Mouse (Mus musculus): Measurements from ENCODE around the gene Cldn1.

- TF ChIP-seq ZNF384 (IDR thresholded peaks at IDR 0.05; ENCODE audit: low read depth, low read length): no peak
- no peak for TF ChIP-seq CHD2 (IDR thresholded peaks at IDR 0.05; ENCODE audit: low read depth, low read length)
- no peak for TF ChIP-seq ZC3H11A (IDR thresholded peaks at IDR 0.05; ENCODE audit: borderline replicate concordance, low read depth, low read length)
- TF ChIP-seq HCFC1 (IDR thresholded peaks at IDR 0.05; ENCODE audit: borderline replicate concordance, insufficient read depth, low read length): no peak
Measured at GRCm38 (mm10) chr16:26368121-26368520, 3.5 kb downstream of the Cldn1 start.

Data from ES-E14 (cell line).